Mouse (Mus musculus) telencephalon, adult 2 months (tissue): ENCODE results near the gene Atp5k.
A peak's percentile ranks its signal among the peaks of the same experiment; 100 is the strongest.

Source experiments
- DNase-seq: peaks from one replicate; pipeline ENCODE4 v3.0.0-alpha.2; 2011; ENCODE audit warnings: low read depth, low spot score

Atp5k gene

GRCm38 (mm10) chr5:108433804-108434587, at the start of gene Atp5k:
Gene Atp5k, minus strand, starts transcription at chr5:108434448.
- DNase-seq: peak; percentile 82

- DNase-seq: no peak
These were observed 48.8 kb upstream of the Atp5k start for GRCm38 (mm10) chr5:108483006-108483405.

- peak; percentile 45 for DNase-seq
These were observed 41.7 kb upstream of the Atp5k start for GRCm38 (mm10) chr5:108475977-108476376.

- DNase-seq: no peak
These were observed 39.5 kb upstream of the Atp5k start for GRCm38 (mm10) chr5:108473737-108474136.

GRCm38 (mm10) chr5:108469617-108470016, 35.4 kb upstream of the Atp5k start:
- DNase-seq: no peak

- no peak for DNase-seq
These were observed 32.4 kb upstream of the Atp5k start for GRCm38 (mm10) chr5:108466647-108467046.

- no peak for DNase-seq
These were observed 31.1 kb upstream of the Atp5k start for GRCm38 (mm10) chr5:108465131-108465891.

GRCm38 (mm10) chr5:108462446-108462845, 28.2 kb upstream of the Atp5k start:
- no peak for DNase-seq

- peak; percentile 89 for DNase-seq
These were observed 27.1 kb upstream of the Atp5k start, which contains the start of gene Pcgf3 for GRCm38 (mm10) chr5:108461082-108462065. Gene Pcgf3, plus strand, starts transcription at chr5:108461232.

- no peak for DNase-seq
These were observed 26.2 kb upstream of the Atp5k start for GRCm38 (mm10) chr5:108460461-108460860.

GRCm38 (mm10) chr5:108458706-108459105, 24.5 kb upstream of the Atp5k start:
- no peak for DNase-seq

GRCm38 (mm10) chr5:108454094-108454493, 19.8 kb upstream of the Atp5k start:
- DNase-seq: no peak

- DNase-seq: no peak
These were observed 18.2 kb upstream of the Atp5k start for GRCm38 (mm10) chr5:108452422-108452821.

- no peak for DNase-seq
These were observed 17.4 kb upstream of the Atp5k start for GRCm38 (mm10) chr5:108451611-108452010.

- DNase-seq: no peak
These were observed 16.7 kb upstream of the Atp5k start for GRCm38 (mm10) chr5:108450837-108451540.

- no peak for DNase-seq
These were observed 14.8 kb upstream of the Atp5k start, which contains the start of gene Mfsd7a for GRCm38 (mm10) chr5:108448785-108449668. Gene Mfsd7a, minus strand, starts transcription at chr5:108448891.

GRCm38 (mm10) chr5:108447857-108448256, 13.6 kb upstream of the Atp5k start:
- DNase-seq: no peak

- DNase-seq: no peak
These were observed 12.7 kb upstream of the Atp5k start for GRCm38 (mm10) chr5:108446973-108447372.

GRCm38 (mm10) chr5:108436101-108436500, 1.9 kb upstream of the Atp5k start:
- no peak for DNase-seq

- DNase-seq: no peak
These were observed 3.1 kb downstream of the Atp5k start for GRCm38 (mm10) chr5:108431196-108431595.
